Mouse (Mus musculus) heart, adult 10 weeks (tissue): ENCODE results near the gene Fez1. TPM values are rescaled to one million over a fixed set of nuclear protein-coding genes. Genes with fewer than 3 reads are reported as not detected.

Experiments used
- polyA plus RNA-seq: library from polyadenylated mRNA; stranded (reverse); fragments of 350-450 nt; fragmentation: Illumina TruSeq; extraction: RNeasy Lipid Tissue Mini Kit (QIAGEN cat#74804); gene quantifications from one replicate; pipeline ENCODE4 v1.2.3, GENCODE M21; 2014; ENCODE audit warnings: low read depth, low replicate concordance

Gene Fez1
- polyA plus RNA-seq = 2.3 TPM

DNA sequence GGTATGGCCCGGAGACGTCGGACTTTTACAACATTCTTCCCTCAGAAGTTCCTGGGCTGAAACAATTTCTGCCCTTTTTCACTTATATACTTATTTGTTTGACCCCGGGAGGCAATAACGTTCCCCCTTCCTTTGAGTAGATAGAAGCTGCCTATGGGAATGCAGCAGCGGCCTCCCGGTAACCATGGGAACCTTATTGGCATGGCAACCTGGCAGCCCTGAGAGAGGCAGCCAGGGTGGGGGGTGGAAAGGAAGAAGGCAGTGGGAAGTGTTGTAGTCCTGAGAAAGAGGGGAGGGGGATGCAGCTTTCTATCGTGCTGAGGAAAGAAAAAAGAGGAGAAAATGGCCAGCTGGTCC, at the start of gene Fez1:
TSS of gene Fez1 (plus strand) at position 221 of the 357 bp plus-strand sequence.

DNA sequence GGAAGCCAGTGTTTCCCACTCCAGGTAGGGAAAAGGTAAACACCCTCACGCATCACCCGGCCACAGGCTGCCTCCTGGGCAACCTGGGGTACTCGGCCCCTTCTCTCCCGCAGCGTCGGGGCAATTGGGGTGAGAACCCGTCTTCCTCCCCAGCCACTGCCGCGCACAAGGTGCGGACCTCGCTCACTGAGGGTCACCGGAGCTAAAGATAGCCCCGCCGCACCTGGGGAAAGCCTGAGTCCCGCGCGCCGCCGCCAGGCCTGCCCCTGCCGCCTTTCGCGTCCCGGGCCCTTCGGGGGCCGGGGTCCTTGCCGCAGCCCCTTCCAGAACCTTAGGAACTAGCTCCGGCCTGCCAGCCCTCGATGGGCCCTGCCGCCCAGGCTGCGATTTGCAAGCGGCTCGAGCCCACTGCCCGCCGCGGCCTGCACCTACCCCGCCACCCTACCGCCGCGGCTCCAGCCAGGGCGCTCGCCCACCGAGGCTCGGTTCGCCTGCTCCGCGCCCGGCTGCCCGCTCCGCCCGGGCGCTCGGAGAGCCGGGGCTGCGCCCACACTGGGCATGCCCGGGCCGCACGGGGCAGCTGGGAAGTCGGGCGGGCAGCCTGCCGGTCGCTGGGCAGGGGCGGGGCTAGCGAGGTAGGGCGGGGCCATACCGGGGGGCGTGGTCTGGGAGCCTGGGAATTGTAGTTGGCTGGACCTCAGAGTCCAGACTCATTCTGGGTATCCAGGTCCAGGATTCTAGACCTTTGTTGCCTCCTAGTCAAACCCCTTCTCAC, 24.7 kb upstream of the Fez1 start, which contains the start of gene Ei24:
TSS of gene Ei24 (minus strand) at position 613 of the 775 bp plus-strand sequence.

Other genes with a start within 250 kb of the Fez1 start
- gene Gm17689, start 239.2 kb upstream of the Fez1 start, polyA plus RNA-seq = not detected
- not detected for gene A630095E13Rik, start 178.5 kb upstream of the Fez1 start, polyA plus RNA-seq
- not detected for gene Acrv1, start 128.6 kb upstream of the Fez1 start, polyA plus RNA-seq
- 2.1 TPM for gene Chek1, start 94.8 kb upstream of the Fez1 start, polyA plus RNA-seq
- 25.4 TPM for gene Stt3a, start 54.2 kb upstream of the Fez1 start, polyA plus RNA-seq
- 77.8 TPM for gene Ei24, start 24.5 kb upstream of the Fez1 start, polyA plus RNA-seq